Mouse (Mus musculus) lung, adult 2 months (tissue): ENCODE data around the gene Sec31b.

Experiments
- CTCF ChIP-seq: fragments of 200-500 bp; IDR thresholded peaks from 2 replicates; pipeline ENCODE4 v1.5.1; 2011; ENCODE audit warnings: mild to moderate bottlenecking, low read length, control low read depth; ENCODE audit not compliant: insufficient read depth
- POLR2A ChIP-seq: fragments of 200-500 bp; IDR thresholded peaks from 2 replicates; pipeline ENCODE4 v1.6.1; 2011; ENCODE audit warnings: low read depth, mild to moderate bottlenecking, control low read depth, low read length, borderline replicate concordance; ENCODE audit errors: extremely low read depth

- TF ChIP-seq CTCF (peak; percentile 3; the same call in 1 of the 2 replicates), POLR2A (no peak)
Observed at GRCm38 (mm10) chr19:44519152-44519551, 26.5 kb downstream of the Sec31b start.
